Mouse (Mus musculus) embryonic facial prominence, embryonic 15.5 days (tissue): ENCODE results near the gene Fstl1. TPM values are rescaled to one million over a fixed set of nuclear protein-coding genes. Genes with fewer than 3 reads are reported as not detected.

Experiments
- ATAC-seq: fragments of 200-750 bp; cut with Nextera tagmentation; 2 replicates; pipeline ENCODE4 v1.8.0; 2017; ENCODE audit warnings: low read depth, moderate TSS enrichment; ENCODE audit not compliant: insufficient number of reproducible peaks, low FRiP score, low TSS enrichment
- H3K27ac ChIP-seq: fragments of 300-500 bp; sonication (generic); replicated peaks from 2 replicates; pipeline ENCODE4 v1.5.1; 2015; ENCODE audit warnings: mild to moderate bottlenecking, inconsistent platforms
- H3K27me3 ChIP-seq: fragments of 300-500 bp; sonication (generic); 2 replicates; pipeline ENCODE4 v1.6.1; 2015; ENCODE audit warnings: inconsistent platforms
- H3K36me3 ChIP-seq: fragments of 300-500 bp; sonication (generic); 2 replicates; pipeline ENCODE4 v1.6.1; 2015; ENCODE audit warnings: mild to moderate bottlenecking, inconsistent platforms
- H3K4me1 ChIP-seq: fragments of 300-500 bp; sonication (generic); 2 replicates; pipeline ENCODE4 v1.6.1; 2015; ENCODE audit warnings: inconsistent platforms
- H3K4me2 ChIP-seq: fragments of 300-500 bp; sonication (generic); replicated peaks from 2 replicates; pipeline ENCODE4 v1.6.1; 2015; ENCODE audit warnings: mild to moderate bottlenecking, inconsistent platforms
- H3K4me3 ChIP-seq: fragments of 300-500 bp; sonication (generic); replicated peaks from 2 replicates; pipeline ENCODE4 v1.5.1; 2015; ENCODE audit warnings: mild to moderate bottlenecking, inconsistent platforms
- H3K9ac ChIP-seq: fragments of 300-500 bp; sonication (generic); 2 replicates; pipeline ENCODE4 v1.6.1; 2015; ENCODE audit warnings: inconsistent platforms
- H3K9me3 ChIP-seq: fragments of 300-500 bp; sonication (generic); replicated peaks from 2 replicates; pipeline ENCODE4 v1.6.1; 2016; ENCODE audit warnings: inconsistent platforms
- WGBS: fragments of 180-500 bp; shearing (Covaris S2); methylation state at CpG from one replicate; pipeline ENCODE4 v1.1.7; 2015; 5-methylcytosine and 5-hydroxymethylcytosine counted together
- polyA plus RNA-seq: library from polyadenylated mRNA; unstranded; fragments of >200 nt; fragmentation: Nextera tagmentation; extraction: Ambion mirVana; gene quantifications from 2 replicates; pipeline ENCODE4 v1.2.1, GENCODE M21; 2015

Gene Fstl1
- polyA plus RNA-seq, 1 experiment from 2014 or later, result 741 TPM

GRCm38 (mm10) chr16:37803387-37803950 lies 26.8 kb downstream of the Fstl1 start:
- ATAC-seq, result no peak

DNA sequence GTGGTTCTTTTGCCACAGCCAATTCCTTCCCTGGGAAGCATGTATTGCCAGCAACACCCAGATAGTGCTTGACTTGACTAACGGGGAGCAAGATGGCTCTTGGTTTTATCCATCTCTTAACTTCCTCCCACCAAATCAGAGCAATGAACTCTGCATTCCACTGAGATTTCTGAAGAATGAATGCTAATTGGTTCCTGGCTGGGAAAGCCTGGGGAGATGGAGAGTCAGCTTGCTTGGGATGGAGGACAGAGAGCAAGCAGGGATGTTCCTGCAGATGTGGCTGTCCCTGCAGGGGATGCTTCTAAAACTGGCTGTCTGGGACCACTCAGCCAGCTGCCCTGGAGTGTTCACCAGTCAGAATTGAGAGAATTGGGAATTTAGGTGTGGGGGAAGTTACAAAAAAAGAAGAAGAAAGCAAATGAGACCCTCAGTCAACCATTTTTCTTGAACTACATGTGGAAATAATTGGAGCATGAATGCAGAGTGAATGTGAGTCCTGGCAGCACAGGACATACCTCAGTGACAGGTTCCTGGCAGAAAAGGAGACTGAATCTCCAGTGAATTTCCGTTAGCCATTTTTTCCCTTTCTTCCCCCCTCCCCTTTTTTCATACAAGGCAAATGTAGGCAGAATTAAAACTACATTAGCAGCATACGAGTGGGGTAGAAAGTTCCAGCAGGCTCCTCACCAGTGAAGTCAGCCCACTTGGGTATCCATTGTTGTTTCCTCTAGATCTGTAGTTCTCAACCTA lies 29.2 kb downstream of the Fstl1 start:
- H3K9me3 ChIP-seq, result no peaks in the 10 kb centered on the region
- peaks cover 62% of the 10 kb centered on the region for H3K4me1 ChIP-seq
- ATAC-seq, result 0 out of 2 replicates have a peak, but pooled peaks have one; percentile 47
- peaks cover 27% of the 10 kb centered on the region for H3K36me3 ChIP-seq
- H3K4me3 ChIP-seq, result no peak overlapping the region
- H3K4me2 ChIP-seq, result no peak overlapping the region
- H3K27me3 ChIP-seq, result no peaks in the 10 kb centered on the region
- 36% methylated on average over 3 of the region's 3 CpGs for WGBS
- H3K9ac ChIP-seq, result no peak overlapping the region
- H3K27ac ChIP-seq, result peak overlapping the region; percentile 82

More at GRCm38 (mm10) chr16:37803387-37803950, 26.8 kb downstream of the Fstl1 start:
- Histone ChIP-seq H3K36me3 (peaks cover 27% of the 10 kb centered on the region), H3K27ac (no peak overlapping the region; the same call in 1 of the 2 replicates), H3K9me3 (no peaks in the 10 kb centered on the region), H3K4me2 (no peak overlapping the region), H3K27me3 (no peaks in the 10 kb centered on the region), H3K9ac (no peak overlapping the region), H3K4me3 (no peak overlapping the region), H3K4me1 (peaks cover 54% of the 10 kb centered on the region)
- 94% methylated on average over 9 of the region's 9 CpGs for WGBS

DNA sequence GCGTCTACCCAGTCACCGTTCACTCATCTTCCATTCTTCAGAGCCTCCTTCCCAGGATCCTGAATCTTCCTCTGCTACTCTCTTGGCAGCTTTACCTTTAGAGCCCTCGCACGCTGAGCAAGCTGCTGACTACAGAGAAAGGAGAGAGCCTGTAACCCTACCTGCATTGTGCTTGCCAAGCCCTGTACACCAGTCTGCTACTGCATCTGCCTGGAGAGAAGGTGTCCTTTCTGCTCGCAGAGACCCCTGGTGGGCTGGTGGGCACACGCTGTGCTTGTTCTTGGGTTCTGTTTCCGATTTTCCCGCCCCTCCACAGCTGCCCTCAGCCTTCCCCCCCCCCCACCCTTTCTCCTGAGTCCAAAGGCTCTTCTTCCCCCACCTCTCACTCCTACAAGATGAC lies 30.6 kb downstream of the Fstl1 start:
- WGBS, result 50% methylated on average over 8 of the region's 8 CpGs
- no peak overlapping the region for H3K9ac ChIP-seq
- no peak overlapping the region for H3K4me3 ChIP-seq
- H3K9me3 ChIP-seq, result no peaks in the 10 kb centered on the region
- peak overlapping the region; percentile 82 for H3K27ac ChIP-seq
- no peak overlapping the region for H3K4me2 ChIP-seq
- H3K4me1 ChIP-seq, result peaks cover 56% of the 10 kb centered on the region
- no peaks in the 10 kb centered on the region for H3K27me3 ChIP-seq
- H3K36me3 ChIP-seq, result peaks cover 28% of the 10 kb centered on the region
- ATAC-seq, result 0 out of 2 replicates have a peak, but pooled peaks have one; percentile 25

- H3K4me1 ChIP-seq, result peaks cover 67% of the 10 kb centered on the region
- H3K4me2 ChIP-seq, result peak overlapping the region; percentile 28; the same call in 1 of the 2 replicates
- H3K36me3 ChIP-seq, result peaks cover 14% of the 10 kb centered on the region
These were observed 32.4 kb downstream of the Fstl1 start for GRCm38 (mm10) chr16:37808866-37809622.

DNA sequence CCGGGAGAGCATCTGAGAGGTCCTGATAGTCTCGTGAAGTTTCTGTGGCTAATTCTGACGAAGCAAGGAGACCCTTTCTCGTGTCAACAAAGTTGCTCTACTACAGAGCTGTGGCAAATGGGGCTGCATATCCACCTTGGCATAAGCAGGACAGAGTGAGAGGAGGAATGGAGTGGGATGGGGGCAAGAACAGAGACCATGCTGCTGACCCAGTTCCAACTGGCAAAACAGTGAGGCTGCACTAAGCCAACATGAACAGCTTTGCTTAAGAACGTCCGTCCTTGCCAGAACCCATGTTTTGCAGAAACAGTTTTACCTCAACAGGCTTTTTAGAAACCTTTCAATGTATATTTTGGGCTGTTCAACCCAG lies 32.9 kb downstream of the Fstl1 start:
- Histone ChIP-seq H3K4me2 (peak overlapping the region; percentile 28; the same call in 1 of the 2 replicates), H3K27me3 (no peaks in the 10 kb centered on the region), H3K4me3 (no peak overlapping the region), H3K9ac (no peak overlapping the region), H3K9me3 (no peaks in the 10 kb centered on the region), H3K4me1 (peaks cover 71% of the 10 kb centered on the region), H3K27ac (peak overlapping the region; percentile 79), H3K36me3 (peaks cover 9% of the 10 kb centered on the region)
- WGBS, result 48% methylated on average over 6 of the region's 6 CpGs
- no peak for ATAC-seq

More at GRCm38 (mm10) chr16:37808866-37809622, 32.4 kb downstream of the Fstl1 start:
- Histone ChIP-seq H3K4me3 (no peak overlapping the region), H3K9ac (no peak overlapping the region), H3K27ac (peak overlapping the region; percentile 79), H3K27me3 (no peaks in the 10 kb centered on the region), H3K9me3 (no peaks in the 10 kb centered on the region)
- peak; percentile 70 for ATAC-seq
- WGBS, result 23% methylated on average over 10 of the region's 10 CpGs

DNA sequence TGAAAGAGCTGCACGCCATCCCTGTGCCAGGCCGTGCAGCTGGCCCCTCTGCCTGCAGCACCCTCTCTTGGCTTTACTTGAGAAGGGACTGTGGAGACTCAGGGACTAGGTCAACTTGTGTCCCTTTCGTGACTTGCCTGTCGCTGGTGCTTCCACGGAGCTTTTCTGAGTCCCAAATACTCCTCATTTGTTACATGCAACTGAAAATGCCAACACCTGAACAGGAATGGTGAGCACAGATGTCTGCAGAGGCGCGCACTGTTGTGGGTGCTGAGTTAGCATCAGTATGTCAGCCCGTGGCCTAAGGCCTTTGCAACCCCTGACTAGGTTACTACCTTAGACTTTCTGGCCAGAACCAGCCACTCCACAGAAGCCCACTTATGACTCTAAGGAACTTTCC lies 35.2 kb downstream of the Fstl1 start:
- Histone ChIP-seq H3K9me3 (no peaks in the 10 kb centered on the region), H3K27me3 (no peaks in the 10 kb centered on the region), H3K4me1 (peaks cover 58% of the 10 kb centered on the region), H3K27ac (peak overlapping the region; percentile 39; the same call in 1 of the 2 replicates), H3K36me3 (peaks cover 16% of the 10 kb centered on the region; the same call in 1 of the 2 replicates), H3K9ac (no peak overlapping the region), H3K4me3 (no peak overlapping the region), H3K4me2 (no peak overlapping the region)
- no peak for ATAC-seq
- 86% methylated on average over 8 of the region's 8 CpGs for WGBS

GRCm38 (mm10) chr16:37812474-37812886 lies 35.8 kb downstream of the Fstl1 start:
- H3K4me1 ChIP-seq, result peaks cover 52% of the 10 kb centered on the region

DNA sequence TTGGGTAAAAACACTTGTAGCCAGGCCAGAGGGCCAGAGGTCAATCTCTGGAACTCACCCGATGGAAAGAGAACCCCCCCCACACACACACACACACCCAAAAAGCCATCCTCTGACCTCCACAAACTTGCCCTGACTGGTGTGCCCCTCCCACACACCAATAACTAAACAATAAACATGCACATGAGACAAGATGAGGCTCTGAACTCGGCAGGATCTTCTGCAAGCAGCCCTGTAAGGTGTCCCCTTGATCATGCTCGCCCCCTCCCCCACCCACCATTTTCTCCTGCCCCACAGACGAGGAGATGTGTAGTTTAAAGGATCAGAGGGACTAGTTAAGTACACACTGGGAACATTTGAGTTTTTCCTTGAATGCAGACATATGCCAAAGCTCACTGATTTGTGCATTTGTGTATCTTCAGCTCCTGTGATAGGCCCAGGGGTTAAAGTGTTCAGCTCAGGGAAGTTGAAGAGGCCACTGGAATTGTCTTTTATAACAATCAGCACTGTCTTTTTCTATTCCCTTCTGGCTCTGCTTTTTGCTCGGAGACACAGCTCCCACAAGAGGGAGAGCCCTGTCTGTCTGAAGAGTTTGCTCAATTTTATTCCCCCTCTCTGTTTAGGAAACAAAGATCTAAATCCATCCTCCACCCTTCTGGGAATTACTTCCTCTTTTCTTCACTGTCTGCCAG lies 37.2 kb downstream of the Fstl1 start:
- 26% methylated on average over 5 of the region's 5 CpGs for WGBS
- H3K4me1 ChIP-seq, result peaks cover 42% of the 10 kb centered on the region
- ATAC-seq, result no peak
- H3K9me3 ChIP-seq, result no peaks in the 10 kb centered on the region
- no peak overlapping the region for H3K4me3 ChIP-seq
- H3K27me3 ChIP-seq, result no peaks in the 10 kb centered on the region
- peak overlapping the region; percentile 84 for H3K27ac ChIP-seq
- no peak overlapping the region for H3K9ac ChIP-seq
- H3K36me3 ChIP-seq, result peaks cover 30% of the 10 kb centered on the region
- peak overlapping the region; percentile 19; the same call in 1 of the 2 replicates for H3K4me2 ChIP-seq

More at GRCm38 (mm10) chr16:37812474-37812886, 35.8 kb downstream of the Fstl1 start:
- Histone ChIP-seq H3K9ac (no peak overlapping the region), H3K9me3 (no peaks in the 10 kb centered on the region), H3K36me3 (peaks cover 17% of the 10 kb centered on the region), H3K27ac (peak overlapping the region; percentile 39), H3K27me3 (no peaks in the 10 kb centered on the region), H3K4me3 (no peak overlapping the region), H3K4me2 (no peak overlapping the region)
- WGBS, result 58% methylated on average over 9 of the region's 9 CpGs
- no peak for ATAC-seq

- H3K4me3 ChIP-seq, result no peak overlapping the region
- peak overlapping the region; percentile 19; the same call in 1 of the 2 replicates for H3K4me2 ChIP-seq
- peak overlapping the region; percentile 84 for H3K27ac ChIP-seq
- ATAC-seq, result peak; percentile 91
- no peaks in the 10 kb centered on the region for H3K27me3 ChIP-seq
- H3K9ac ChIP-seq, result no peak overlapping the region
- WGBS, result 12% methylated on average over 7 of the region's 7 CpGs
- peaks cover 36% of the 10 kb centered on the region for H3K4me1 ChIP-seq
- H3K36me3 ChIP-seq, result peaks cover 35% of the 10 kb centered on the region
- H3K9me3 ChIP-seq, result no peaks in the 10 kb centered on the region
These were observed 37.8 kb downstream of the Fstl1 start for GRCm38 (mm10) chr16:37814383-37814971.

- peaks cover 18% of the 10 kb centered on the region for H3K4me1 ChIP-seq
- no peak overlapping the region for H3K4me2 ChIP-seq
- no peak overlapping the region for H3K9ac ChIP-seq
- H3K27ac ChIP-seq, result no peak overlapping the region
- ATAC-seq, result no peak
- 85% methylated on average over 4 of the region's 4 CpGs for WGBS
- peaks cover 60% of the 10 kb centered on the region for H3K36me3 ChIP-seq
- H3K4me3 ChIP-seq, result no peak overlapping the region
- no peaks in the 10 kb centered on the region for H3K9me3 ChIP-seq
- H3K27me3 ChIP-seq, result no peaks in the 10 kb centered on the region
These were observed 41.3 kb downstream of the Fstl1 start for GRCm38 (mm10) chr16:37817986-37818385.
